Mouse (Mus musculus) adrenal gland, adult 2 months (tissue): ENCODE measurements at regions not wholly inside any gene's neighbourhood (a gene's known extent, or its start where the extent isn't known, plus 50 kb on each side); places are given as distances from the start of the nearest gene placed in this dataset.
A peak's percentile ranks its signal among the peaks of the same experiment; 100 is the strongest.

Experiments
- DNase-seq: peaks from one replicate; pipeline ENCODE4 v3.0.0; 2021

DNA sequence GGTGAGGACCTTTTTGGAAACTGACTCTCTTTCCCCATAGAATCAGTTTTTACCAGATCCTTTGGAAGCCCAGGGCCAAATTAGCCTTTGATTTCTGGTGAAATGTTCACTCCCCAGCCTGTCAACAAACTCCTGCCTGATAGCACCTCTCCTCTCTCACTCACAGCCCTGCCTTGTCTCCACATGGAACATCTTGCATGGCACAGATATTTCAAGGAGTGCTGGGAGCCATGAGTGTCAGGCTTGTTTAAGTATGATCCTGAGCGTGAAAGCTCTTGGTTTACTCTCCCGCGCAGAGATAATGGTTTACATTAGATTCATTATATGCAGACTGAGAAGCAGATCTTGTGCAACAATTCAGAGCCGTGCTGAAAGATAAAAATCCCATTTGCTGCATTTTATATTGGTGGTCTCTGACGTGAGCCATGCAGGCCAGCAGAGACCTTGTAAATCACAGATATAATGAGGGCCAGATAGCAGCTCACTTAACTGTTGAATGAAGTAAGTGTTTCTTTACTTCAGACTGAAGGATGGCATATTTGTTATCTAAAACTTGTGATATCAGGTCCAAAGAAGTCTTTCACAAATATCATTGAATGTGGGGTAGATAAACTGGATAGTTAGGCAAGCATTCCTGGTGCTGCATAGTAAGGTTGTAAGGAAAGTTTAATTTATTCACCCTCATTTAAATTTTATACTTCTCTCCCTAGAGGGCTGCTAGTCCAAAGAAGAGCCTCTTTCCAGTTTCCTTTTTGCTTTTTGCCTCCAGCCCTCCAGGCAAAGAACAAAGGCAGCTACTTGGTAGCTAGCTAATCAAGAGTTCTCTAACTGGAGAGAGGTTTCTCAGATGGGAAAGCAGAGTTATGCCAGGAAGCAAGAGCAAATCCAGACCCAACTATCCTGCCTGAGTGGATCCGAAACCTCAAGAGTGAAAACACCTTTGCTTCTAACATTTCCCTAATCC lies 81.8 kb downstream of the Tbx18 start:
- no peak for DNase-seq

- no peak for DNase-seq
These were observed 82.7 kb downstream of the Tbx18 start for GRCm38 (mm10) chr9:87648317-87648716.

GRCm38 (mm10) chr9:87645032-87645431 lies 86.0 kb downstream of the Tbx18 start:
- DNase-seq: no peak

DNA sequence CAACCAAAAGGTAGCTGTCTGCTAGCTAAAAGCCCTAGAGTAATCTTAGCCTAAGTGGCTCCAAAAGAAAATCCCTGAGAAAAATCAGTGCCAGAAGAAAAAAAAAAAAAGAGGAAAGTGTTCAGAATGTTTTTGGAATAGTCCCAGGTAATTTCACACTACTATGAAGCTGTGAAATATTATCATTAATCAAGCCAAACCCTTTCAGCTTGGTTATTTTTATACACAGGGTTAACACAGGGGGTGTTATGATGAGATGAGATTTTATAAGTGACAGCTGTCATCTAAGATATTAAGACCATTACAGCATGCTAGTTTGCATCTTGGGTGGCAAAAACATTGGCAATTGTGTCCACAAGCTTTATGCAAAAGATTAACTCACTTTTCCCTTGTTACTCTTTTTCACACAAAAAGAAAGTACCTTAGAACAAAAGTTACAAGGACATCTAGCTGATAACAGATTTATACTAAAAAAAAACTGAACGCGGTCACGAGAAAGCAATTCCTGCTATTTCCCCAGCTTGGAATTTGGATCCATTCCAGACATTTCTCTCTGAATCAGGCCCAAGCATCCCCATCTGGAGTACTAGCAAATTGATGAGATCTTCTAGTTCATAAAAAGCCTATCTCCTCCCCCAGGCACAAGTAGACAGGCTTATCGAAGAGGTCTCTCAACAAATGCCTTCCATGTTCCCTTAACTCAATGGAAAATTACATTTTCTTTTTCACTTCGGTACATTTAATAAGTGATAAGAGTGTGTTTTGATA lies 97.0 kb downstream of the Tbx18 start:
- no peak for DNase-seq

DNA sequence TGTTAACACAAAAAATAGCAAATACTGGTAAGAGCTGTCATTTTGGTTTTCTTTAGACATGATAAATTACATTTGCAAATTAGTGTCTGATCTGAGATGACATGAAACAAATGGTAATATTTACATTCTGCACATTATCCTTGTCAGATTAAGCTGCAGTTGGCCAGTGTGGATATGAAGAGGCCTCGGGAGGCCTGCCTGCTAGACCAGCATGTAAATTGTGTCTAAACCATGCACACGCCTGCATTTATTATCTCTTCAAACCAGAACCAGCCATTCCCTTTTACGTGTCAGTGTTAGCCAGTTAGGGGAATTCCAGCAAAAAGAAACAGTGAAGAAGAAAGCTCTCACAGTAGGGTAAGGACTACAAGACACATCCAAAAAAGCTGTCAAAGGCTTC lies 104.6 kb downstream of the Tbx18 start:
- DNase-seq: no peak

DNA sequence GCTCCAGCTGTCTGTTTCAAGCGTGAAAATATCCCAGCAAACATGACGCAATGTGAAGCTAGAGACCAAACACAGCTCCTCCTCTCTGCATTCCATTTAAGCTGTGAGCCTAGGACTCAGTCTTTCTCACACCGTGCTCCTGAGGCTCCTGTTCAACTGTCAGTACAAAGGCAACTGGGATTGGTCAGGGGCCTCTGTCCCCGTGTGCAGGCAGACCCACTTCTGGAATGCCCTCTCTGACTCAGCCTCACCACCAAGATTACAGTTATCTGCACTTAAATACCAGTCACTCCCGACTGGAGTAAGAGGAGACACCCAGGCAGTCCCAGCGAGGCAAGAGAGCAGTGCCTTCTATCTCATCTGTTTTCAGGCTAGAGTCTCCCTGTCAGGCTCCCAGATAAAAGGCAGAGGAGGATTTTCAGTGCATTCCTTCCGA lies 112.8 kb downstream of the Tbx18 start:
- peak; percentile 2 for DNase-seq

GRCm38 (mm10) chr9:87607878-87608631 lies 123.0 kb downstream of the Tbx18 start:
- no peak for DNase-seq

DNA sequence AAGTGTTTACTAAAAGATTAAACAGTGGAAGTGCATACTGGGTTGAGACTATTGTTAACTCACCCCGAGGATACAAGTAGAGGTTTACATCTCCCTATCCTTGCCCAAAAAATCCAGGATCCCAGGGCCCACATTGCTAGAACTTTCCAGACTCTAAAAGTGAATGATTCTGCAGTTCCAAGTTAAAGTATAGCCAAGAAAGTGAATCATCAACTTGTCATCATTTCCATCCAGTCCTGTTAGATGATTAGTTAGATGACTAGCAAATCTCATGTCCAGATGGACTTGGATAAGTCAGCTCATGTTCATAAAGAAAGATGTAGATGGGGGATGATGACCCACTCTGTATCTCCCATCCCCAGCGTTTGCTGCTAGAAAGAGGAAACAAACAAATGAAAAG lies 155.5 kb downstream of the Tbx18 start:
- no peak for DNase-seq

GRCm38 (mm10) chr9:87574250-87574864 lies 156.7 kb downstream of the Tbx18 start:
- no peak for DNase-seq

- DNase-seq: no peak
These were observed 167.8 kb downstream of the Tbx18 start for GRCm38 (mm10) chr9:87563244-87563643.

DNA sequence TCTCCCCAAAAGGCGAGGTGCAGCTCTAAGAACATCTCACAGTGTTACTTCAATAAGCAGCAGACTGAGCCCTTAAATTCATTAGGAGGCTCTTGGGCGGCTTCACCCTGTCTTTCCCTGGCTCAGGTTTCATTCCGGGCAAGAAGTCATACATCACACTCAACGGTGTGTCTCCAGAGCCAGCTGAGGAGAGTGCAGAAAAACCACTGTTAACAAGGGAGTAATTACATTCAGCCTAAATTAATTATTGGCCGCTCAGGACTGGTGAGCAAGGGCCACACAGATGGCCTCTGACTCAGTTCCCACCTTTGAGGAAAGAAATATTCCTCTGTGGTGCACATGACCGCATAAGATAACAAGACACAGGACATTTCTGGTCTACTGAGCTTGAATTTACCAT lies 168.3 kb downstream of the Tbx18 start:
- DNase-seq: no peak

GRCm38 (mm10) chr9:87557841-87558240 lies 173.2 kb downstream of the Tbx18 start:
- no peak for DNase-seq

- no peak for DNase-seq
These were observed 174.1 kb downstream of the Tbx18 start for GRCm38 (mm10) chr9:87556953-87557394.

- DNase-seq: no peak
These were observed 174.5 kb downstream of the Tbx18 start for GRCm38 (mm10) chr9:87556552-87556951.

DNA sequence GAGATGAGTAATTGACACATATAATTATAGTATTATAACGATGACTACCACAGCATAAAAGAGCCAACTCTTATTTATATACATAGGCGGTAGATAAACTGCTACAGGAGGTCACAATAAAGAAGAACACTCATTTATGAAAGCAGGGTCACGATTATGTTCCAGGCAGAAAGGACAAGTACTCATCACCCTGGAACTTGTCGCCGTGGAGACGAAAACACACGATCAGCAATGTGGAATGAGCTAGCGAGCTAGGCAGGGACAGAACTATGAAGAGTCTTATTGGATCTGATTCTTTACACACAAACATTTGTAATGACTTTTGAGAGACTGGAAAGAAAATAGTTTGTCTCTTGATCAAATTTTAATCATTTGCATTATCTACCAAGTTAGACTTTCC lies 197.9 kb downstream of the Tbx18 start:
- DNase-seq: no peak

GRCm38 (mm10) chr9:87529908-87530307 lies 201.2 kb downstream of the Tbx18 start:
- no peak for DNase-seq

DNA sequence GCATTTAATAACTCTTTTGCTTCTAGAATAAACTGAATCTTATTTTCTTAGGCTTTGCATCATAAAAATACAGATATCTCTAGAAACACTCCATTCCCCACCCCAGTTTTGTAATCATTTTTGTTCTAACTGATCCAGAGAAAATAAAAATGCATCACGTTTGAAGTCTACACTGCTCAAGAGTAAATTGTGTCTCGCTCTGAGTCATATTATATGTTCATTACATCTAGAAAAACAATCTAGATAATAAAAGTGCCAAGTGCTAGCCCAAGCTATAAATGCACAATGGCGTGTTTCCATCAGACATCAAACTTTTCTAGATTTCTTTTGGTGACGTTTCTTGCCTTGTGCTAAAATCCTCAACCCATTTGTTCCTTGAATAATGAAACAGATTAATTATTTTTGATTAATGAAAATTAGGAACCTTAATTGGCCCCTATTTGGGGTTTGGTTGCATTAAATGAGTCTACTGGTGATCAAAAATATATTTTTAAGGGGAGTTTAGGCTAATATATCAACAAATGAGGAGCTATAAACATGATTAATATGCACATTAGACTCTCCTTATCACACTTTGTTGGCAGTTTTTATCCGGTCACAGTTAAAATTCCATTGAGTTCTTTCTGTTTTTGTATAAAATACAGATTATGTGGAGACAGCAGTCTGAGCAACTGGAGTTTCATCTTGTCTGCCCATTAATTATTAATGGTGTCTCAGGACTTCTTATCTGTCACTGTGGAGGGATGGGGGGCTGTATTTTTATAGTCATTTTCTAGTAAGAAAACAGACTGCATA lies 206.0 kb downstream of the Tbx18 start:
- DNase-seq: no peak

DNA sequence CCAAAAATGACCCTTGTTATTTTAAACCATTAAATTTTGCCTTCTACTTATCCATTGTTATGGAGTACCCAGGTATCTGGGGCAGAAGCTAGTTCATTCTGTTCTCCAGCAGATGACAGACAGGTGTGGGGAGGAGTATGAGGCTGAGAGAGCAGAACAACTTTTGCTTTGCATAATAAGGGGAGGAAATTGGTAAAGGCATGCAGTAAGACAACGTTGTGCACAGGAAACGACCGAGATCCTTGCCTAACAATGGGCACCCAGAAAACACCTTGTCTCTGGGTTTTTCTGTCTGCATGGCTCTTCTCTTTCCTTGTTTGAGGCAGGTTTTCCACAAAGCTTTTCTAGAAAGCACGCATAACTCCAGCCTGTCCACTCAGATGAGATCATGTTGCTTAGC lies 220.4 kb downstream of the Tbx18 start:
- DNase-seq: no peak

DNA sequence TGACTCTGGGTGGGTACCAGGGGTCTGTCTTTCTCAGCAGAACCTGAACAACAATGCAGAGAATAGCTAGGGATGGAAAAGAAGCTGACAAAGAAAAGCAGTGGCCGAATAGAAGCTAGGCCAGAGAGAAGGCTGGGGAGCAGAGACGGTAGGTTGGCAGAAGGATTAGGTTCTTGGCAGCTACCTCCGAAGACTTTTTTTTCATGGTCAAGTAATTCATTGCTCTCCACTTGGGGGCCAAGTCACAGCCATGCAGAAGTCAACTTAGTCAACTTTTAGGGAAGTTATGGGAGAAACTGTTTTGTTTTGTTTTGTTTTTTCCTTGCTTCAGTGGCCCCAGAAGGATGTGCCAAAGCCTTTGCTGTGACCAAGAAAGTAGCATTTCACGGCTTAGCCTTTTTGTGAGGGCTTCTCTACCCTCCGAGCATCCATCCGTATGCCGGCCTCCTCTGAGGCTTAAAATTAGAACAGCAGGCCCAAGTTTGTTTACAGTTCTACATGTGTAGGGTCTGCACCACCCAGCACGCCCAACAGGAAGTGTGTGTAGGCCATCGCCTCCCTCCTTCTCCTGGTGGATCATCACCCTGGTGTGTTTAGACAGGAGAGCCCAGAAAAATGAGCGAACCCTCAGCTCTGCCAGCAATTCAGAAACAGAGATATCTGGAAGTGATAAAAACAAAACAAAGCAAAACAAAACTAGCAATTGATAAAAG lies 226.2 kb downstream of the Tbx18 start:
- DNase-seq: no peak

- peak; percentile 17 for DNase-seq
These were observed 208.8 kb upstream of the Cep162 start for GRCm38 (mm10) chr9:87464141-87464540.
